Mouse (Mus musculus) liver, postnatal 0 days (tissue): Measurements from ENCODE around the gene Oog4. TPM values are rescaled to one million over a fixed set of nuclear protein-coding genes. Genes with fewer than 3 reads are reported as not detected.
A peak's percentile ranks its signal among the peaks of the same experiment; 100 is the strongest.
"Not testable (repeated sequence)": the region's sequence is repeated elsewhere in the genome, so short reads cannot be mapped to it uniquely, and the experiment has no call there.

Experiments
- ATAC-seq: fragments of 200-750 bp; cut with Nextera tagmentation; 2 replicates; pipeline ENCODE4 v1.8.0; 2017; ENCODE audit warnings: mild to moderate bottlenecking, moderate library complexity
- DNase-seq: peaks from one replicate; pipeline ENCODE4 v3.0.0-alpha.2; 2016
- H3K27ac ChIP-seq: fragments of 300-500 bp; sonication (generic); 2 replicates; pipeline ENCODE4 v1.5.1; 2014; ENCODE audit warnings: antibody characterized with exemption, moderate library complexity, mild to moderate bottlenecking, low read depth
- H3K27me3 ChIP-seq: fragments of 300-500 bp; sonication (generic); 2 replicates; pipeline ENCODE4 v1.6.1; 2014; ENCODE audit warnings: low read length, control low read depth, mixed read lengths; ENCODE audit not compliant: insufficient read depth
- H3K36me3 ChIP-seq: fragments of 300-500 bp; sonication (generic); replicated peaks from 2 replicates; pipeline ENCODE4 v1.6.1; 2014; ENCODE audit warnings: mild to moderate bottlenecking, control low read depth, low read length, moderate library complexity, mixed read lengths; ENCODE audit not compliant: insufficient read depth
- H3K4me1 ChIP-seq: fragments of 300-500 bp; sonication (generic); 2 replicates; pipeline ENCODE4 v1.6.1; 2014; ENCODE audit warnings: antibody characterized with exemption, mild to moderate bottlenecking, control low read depth; ENCODE audit not compliant: insufficient read depth
- H3K4me2 ChIP-seq: fragments of 300-500 bp; sonication (generic); 2 replicates; pipeline ENCODE4 v1.6.1; 2014; ENCODE audit warnings: low read depth, mild to moderate bottlenecking, low read length, moderate library complexity, mixed read lengths
- H3K4me3 ChIP-seq: fragments of 300-500 bp; sonication (generic); 2 replicates; pipeline ENCODE4 v1.5.1; 2014; ENCODE audit warnings: low read depth, low read length
- H3K9ac ChIP-seq: fragments of 300-500 bp; sonication (generic); replicated peaks from 2 replicates; pipeline ENCODE4 v1.6.1; 2014; ENCODE audit warnings: mild to moderate bottlenecking, moderate library complexity
- H3K9me3 ChIP-seq: fragments of 300-500 bp; sonication (generic); 2 replicates; pipeline ENCODE4 v1.6.1; 2016; ENCODE audit warnings: mild to moderate bottlenecking, control low read depth, low read length, mixed read lengths
- CTCF ChIP-seq: sonication (generic); IDR thresholded peaks from 2 replicates; pipeline ENCODE4 v1.5.1; 2016; ENCODE audit warnings: antibody characterized with exemption, low read depth
- EP300 ChIP-seq: IDR thresholded peaks from 2 replicates; pipeline ENCODE4 v1.6.1; 2016; ENCODE audit warnings: antibody characterized with exemption, low read depth, mild to moderate bottlenecking
- WGBS: fragments of 180-500 bp; shearing (Covaris S2); extraction: QIAGEN DNeasy Blood & Tissue Kit; methylation state at CpG from one replicate; pipeline ENCODE4 v1.1.7; 2014; ENCODE audit not compliant: insufficient replicate concordance; 5-methylcytosine and 5-hydroxymethylcytosine counted together
- polyA plus RNA-seq: library from polyadenylated mRNA; unstranded; fragments of >200 nt; fragmentation: Nextera tagmentation; extraction: Ambion mirVana; gene quantifications from 2 replicates; pipeline ENCODE4 v1.2.1, GENCODE M21; 2015

Gene Oog4
- not detected in 2 replicates for polyA plus RNA-seq

DNA sequence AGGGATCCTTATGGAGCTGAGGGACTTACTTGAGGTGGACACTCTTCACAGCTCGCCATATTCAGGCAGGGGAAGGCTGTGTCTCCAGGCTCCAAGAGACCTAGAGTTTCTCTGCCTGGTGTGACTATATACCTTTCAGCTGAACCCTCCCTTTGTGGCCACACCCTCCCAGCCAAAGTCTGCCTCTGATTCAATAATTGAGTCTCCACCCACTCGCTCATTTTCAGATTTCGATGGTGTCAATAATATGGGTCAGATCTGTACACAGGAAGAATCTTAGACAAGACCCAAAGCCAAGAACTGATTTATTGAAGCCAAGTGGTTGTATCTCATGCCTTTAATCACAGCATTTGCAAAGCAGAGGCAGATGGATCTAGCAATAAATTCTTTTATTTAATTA, at the start of gene Oog4:
Gene Oog4 (minus strand): TSS at position 101 of the 400 bp plus-strand sequence.
- Histone ChIP-seq H3K9ac (no peak within 1 kb of the TSS), H3K9me3 (no peaks in the 10 kb centered on the region), H3K4me1 (no peaks in the 10 kb centered on the region), H3K27ac (no peak within 1 kb of the TSS), H3K27me3 (no peaks in the 10 kb centered on the region), H3K36me3 (no peaks in the 10 kb centered on the region), H3K4me3 (no peak within 1 kb of the TSS), H3K4me2 (no peak within 1 kb of the TSS)
- TF ChIP-seq EP300 (no peak), CTCF (no peak)
- DNase-seq = no peak
- 80% methylated on average over 3 of the region's 3 CpGs for WGBS
- ATAC-seq = no peak

DNA sequence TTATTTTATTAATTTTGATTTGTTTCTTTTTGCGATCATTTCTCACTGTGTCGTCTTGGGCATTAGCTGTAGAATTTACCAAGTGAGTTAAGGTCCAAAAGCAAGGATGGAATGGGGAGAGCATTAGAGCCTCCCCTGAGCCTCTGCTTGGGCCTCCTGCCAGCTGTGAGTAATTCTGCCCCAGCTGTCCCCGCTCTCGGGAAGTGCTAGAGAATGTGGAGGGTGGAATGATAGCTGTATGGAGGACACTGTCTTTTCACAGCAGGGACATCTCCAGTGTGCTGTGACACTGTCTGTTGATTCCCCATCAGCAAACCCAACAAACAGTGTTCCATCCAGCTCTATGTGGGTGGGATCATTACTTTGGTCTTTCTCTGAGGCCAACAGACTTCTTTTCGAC, 23.4 kb downstream of the Oog4 start:
- H3K4me1 ChIP-seq, ATAC-seq, H3K9ac ChIP-seq, H3K27ac ChIP-seq, H3K9me3 ChIP-seq, H3K4me2 ChIP-seq, H3K27me3 ChIP-seq, H3K4me3 ChIP-seq, H3K36me3 ChIP-seq, DNase-seq: not testable (repeated sequence)
- WGBS = 76% methylated on average over 5 of the region's 5 CpGs

DNA sequence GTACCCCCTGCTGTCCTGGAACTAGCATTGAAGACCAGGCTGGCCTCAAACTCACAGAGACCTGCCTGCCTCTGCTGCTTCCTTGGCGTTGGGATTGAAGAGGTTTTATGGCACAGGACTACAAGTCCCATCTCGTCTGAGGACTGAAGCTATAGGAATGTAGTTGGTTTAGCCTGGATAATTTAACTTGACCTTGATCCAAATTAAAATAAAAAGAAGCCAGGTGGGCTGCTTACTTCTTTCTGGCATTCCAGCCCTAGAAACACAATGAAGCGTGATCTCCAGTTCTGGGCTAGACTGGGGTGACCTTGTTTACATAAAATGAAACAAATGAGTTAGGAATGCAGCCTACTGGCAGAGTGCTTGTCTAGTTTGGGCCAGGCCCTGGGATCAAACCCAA, 36.0 kb downstream of the Oog4 start:
- TF ChIP-seq CTCF (no peak), EP300 (no peak)
- Histone ChIP-seq H3K27me3 (no peaks in the 10 kb centered on the region), H3K4me2 (no peak overlapping the region), H3K4me3 (no peak overlapping the region), H3K4me1 (peaks cover 10% of the 10 kb centered on the region), H3K27ac (no peak overlapping the region), H3K9me3 (no peaks in the 10 kb centered on the region), H3K36me3 (peaks cover 30% of the 10 kb centered on the region), H3K9ac (no peak overlapping the region)
- WGBS = 83% methylated on average over 3 of the region's 3 CpGs
- DNase-seq (no peak), ATAC-seq (no peak)

DNA sequence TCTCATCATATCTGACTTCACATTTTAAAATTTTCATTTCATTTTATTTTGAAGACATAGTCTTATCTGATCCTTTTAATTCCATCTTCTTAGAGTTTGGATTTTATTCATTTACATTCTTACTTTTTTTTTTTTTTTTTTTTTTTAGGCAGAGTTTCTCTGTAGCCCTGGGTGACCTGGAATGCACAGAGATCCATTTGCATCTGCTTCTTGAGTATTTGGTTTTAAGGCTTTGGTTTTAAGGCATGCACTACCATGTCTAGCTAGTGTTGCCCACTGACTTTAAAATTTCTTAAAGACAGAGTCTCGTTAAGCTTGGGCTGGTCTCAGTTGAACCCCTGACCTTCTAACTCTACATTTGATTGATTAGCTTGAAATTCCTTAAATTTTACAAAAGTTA, 36.5 kb downstream of the Oog4 start:
- H3K4me3 ChIP-seq = no peak overlapping the region
- TF ChIP-seq CTCF (no peak), EP300 (no peak)
- no peak for ATAC-seq
- H3K4me1 ChIP-seq = peaks cover 10% of the 10 kb centered on the region
- no peak overlapping the region for H3K4me2 ChIP-seq
- no peak for DNase-seq
- H3K27ac ChIP-seq = no peak overlapping the region
- H3K9ac ChIP-seq = no peak overlapping the region
- H3K27me3 ChIP-seq = no peaks in the 10 kb centered on the region
- no peaks in the 10 kb centered on the region for H3K9me3 ChIP-seq
- H3K36me3 ChIP-seq = peaks cover 25% of the 10 kb centered on the region
- WGBS = 79% methylated on average over 1 of the region's 1 CpGs

DNA sequence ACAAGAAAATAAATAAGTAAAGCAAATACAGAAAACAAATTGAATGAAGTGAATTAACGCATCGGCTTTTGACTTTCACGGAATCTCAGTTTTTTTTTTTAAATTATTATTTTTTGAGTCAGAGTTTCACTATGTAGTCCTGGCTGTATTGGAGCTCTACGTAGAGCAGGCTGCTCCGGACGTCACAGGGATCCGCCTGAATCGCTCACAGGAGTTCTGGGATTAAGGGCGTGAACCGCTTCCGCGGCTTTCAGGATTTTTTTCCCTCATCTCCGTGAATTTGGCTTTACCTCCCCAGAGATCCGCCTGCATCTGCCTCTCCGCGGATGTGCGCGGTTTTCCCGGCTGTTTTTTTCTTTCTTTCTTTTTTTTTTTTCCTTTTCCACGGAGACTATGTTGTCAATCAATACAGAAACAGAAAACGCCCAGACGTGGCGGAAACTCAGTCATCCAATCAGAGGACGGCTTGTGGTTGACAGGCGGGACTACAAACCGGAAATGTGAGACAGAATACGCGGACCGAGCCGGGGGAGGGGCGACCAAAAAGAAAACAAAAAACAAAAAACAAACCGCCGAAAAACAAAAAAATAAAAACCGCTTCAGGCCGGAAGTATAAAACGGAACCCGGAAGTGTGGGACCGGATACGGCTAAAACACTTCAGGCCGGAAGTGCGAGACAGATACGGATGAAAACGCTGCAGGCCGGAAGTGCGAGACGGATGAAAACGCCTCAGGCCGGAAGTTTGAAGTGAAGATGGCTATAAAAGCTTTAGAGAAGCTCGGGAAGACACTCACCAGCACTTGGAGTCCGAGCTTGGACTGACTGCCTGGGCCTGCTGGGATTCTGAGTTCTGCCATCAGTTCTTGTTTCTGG, 37.7 kb downstream of the Oog4 start, which contains the start of gene Pramef8:
Gene Pramef8 (plus strand): TSS at position 208 of the 874 bp plus-strand sequence.
- TF ChIP-seq CTCF (no peak), EP300 (peak; percentile 71; the same call in 1 of the 2 replicates)
- Histone ChIP-seq H3K4me2 (peak within 1 kb of the TSS; percentile 83), H3K4me1 (peaks cover 10% of the 10 kb centered on the region), H3K9me3 (no peaks in the 10 kb centered on the region), H3K4me3 (peak within 1 kb of the TSS; percentile 64), H3K27ac (peak within 1 kb of the TSS; percentile 88), H3K9ac (peak within 1 kb of the TSS; percentile 73), H3K27me3 (no peaks in the 10 kb centered on the region), H3K36me3 (peaks cover 15% of the 10 kb centered on the region)
- DNase-seq (peak; percentile 91), ATAC-seq (peak; percentile 96)
- under 1% methylated on average over 50 of the region's 50 CpGs for WGBS

DNA sequence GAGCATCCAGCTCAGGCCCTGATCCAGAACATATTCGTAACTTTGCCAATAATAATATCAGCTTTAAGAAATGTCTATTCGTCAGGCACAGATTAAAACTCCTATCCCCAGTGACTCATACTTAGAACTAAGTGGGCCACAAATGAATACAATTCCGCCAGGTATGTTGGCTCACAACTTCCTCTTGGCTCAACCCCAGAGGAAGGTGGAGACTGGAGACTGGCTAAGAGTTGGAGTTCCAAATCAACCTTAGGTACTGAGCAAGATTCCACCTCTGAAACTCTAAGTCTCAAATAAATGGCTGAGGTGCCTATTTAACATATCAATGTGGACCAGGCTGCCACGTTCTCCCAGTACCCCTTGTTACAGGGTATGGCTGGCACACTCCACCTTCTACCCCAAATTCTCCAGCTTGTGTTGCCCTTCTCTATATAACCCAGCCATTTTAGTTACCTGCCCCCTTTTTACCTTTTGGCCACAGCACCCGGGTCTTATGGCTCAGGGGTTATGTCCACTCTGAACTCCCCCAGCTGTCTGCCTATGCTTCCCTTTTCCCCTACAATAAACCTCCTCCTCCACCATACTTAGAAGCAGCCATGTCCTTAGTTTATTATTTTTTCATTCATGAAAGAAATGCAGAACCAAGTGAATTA, 38.4 kb downstream of the Oog4 start:
- TF ChIP-seq EP300 = no peak
- no peak for TF ChIP-seq CTCF
- WGBS = 76% methylated on average over 5 of the region's 5 CpGs
- Histone ChIP-seq H3K27me3 (no peaks in the 10 kb centered on the region), H3K4me1 (peaks cover 10% of the 10 kb centered on the region), H3K9me3 (no peaks in the 10 kb centered on the region), H3K36me3 (peaks cover 7% of the 10 kb centered on the region), H3K9ac (no peak overlapping the region; the same call in 1 of the 2 replicates), H3K27ac (peak overlapping the region; percentile 88), H3K4me3 (peak overlapping the region; percentile 64), H3K4me2 (peak overlapping the region; percentile 83)
- ATAC-seq = no peak
- no peak for DNase-seq
